Mouse (Mus musculus): Measurements from ENCODE around the gene E2f7. TPM values are rescaled to one million over a fixed set of nuclear protein-coding genes. Genes with fewer than 3 reads are reported as not detected.
"Not testable (repeated sequence)": the region's sequence is repeated elsewhere in the genome, so short reads cannot be mapped to it uniquely, and the experiment has no call there.

E2f7 gene
- 1 to 10 TPM; 2.9 to 4.6 TPM for total RNA-seq (2021)
- long read RNA-seq, experiment 1, full-length matches to known transcripts, result 1 of 1 reads
- long read RNA-seq, experiment 1, partial matches to known transcripts, result 0 of 1 reads
- long read RNA-seq, experiment 1, other reads (novel, unspliced or antisense), result 0 of 1 reads
- long read RNA-seq, experiment 2, full-length matches to known transcripts, result 3 of 3 reads
- long read RNA-seq, experiment 2, partial matches to known transcripts, result 0 of 3 reads
- long read RNA-seq, experiment 2, other reads (novel, unspliced or antisense), result 0 of 3 reads

GRCm38 (mm10) chr10:110744686-110745639 lies at the start of gene E2f7:
Gene E2f7, plus strand, starts transcription at chr10:110745439.
- DNase-seq, result peak; percentile 89

DNA sequence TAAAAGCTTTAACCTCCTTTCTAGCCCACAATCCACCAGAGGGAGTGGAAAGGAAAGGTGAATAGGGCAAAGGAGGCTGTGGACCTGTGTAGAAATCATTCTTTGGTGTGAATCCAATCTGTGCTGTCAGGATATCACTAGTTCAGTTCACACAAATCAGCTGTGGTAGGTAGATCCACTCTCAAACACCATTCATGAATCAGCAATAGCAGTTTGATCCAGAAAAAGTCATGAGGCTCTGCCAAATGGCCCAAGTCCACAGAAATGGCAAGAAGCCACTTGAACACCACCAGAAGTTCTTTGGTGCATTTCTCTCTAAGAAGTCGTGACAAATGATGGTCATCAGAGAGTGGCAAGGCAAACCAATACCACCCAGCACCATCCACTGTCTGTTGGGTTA lies 44.0 kb upstream of the E2f7 start:
- DNase-seq, result no peak

DNA sequence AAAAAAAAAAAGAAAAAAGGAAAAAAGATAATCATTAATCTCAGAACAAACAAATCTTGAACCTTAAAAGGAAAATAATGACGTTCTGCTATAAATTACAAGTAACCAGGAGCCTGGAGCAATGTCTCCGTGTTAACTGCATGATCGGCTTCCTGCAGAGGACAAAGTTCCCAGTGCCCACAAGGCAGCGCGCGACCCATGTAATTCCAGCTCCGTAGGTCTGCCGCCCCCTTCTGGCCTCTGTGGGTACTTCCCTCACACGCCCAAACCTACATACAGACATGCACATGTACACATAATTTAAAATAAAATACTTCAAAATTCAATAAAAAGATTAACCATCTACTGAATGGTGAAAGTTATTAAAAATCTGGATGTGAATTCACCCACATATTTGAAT lies 39.6 kb upstream of the E2f7 start:
- no peak for DNase-seq

DNA sequence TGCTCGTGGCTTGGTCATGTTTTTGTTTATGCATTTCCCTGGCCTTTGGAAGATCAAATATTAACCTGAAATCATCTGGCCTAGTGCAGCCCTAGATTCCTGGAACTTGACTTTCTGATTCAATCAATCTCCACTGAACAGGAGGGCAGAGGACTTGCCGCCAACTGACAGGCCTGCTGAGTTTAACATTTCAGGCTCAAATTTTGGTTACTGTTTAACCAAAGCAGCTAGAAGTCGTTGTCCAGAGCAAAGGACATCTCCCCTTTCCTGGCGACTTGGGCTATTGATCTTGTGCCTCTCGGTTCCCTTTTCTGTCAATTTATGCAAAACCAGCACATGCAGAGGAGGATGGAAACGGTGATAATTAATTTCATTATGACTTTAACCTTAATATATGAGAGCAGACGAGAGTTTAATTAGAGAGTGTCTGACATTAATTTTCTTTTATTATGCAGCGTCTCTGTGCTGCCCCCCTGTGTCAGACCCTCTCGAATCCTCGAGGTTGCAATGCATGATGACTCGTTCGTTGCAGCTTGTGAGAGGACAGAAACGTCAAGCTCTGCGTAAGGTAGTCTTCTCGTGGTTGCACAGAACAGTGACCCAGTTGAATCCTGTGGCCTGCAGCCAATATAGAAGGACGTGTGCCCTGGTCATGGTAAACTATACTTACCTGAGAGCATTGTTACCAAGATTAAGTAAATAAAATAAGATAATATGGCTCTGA lies 37.7 kb upstream of the E2f7 start:
- no peak for DNase-seq

DNA sequence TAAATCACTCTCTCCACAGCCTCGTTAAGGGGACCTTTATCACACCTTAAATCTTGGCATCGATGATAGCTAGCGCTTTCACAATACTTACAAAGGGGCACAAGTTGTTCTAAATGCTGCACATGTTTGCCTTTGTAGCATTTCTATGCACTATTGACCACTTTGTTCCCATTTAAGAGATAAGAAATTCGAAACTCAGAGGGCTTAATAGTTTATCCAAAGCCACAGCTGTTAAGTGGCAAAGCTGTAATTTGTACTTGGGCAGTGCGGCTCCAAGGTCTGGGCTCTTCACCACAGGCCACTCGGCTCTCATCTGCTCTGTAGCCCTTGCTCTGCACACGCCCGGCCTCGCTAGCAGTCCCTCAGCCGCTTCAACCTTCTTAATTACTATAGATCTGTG lies 28.4 kb upstream of the E2f7 start:
- DNase-seq, result no peak

GRCm38 (mm10) chr10:110726431-110726830 lies 18.8 kb upstream of the E2f7 start:
- DNase-seq, result no peak

- DNase-seq, result peak; percentile 28
Measured at GRCm38 (mm10) chr10:110727816-110728215, 17.4 kb upstream of the E2f7 start.

DNA sequence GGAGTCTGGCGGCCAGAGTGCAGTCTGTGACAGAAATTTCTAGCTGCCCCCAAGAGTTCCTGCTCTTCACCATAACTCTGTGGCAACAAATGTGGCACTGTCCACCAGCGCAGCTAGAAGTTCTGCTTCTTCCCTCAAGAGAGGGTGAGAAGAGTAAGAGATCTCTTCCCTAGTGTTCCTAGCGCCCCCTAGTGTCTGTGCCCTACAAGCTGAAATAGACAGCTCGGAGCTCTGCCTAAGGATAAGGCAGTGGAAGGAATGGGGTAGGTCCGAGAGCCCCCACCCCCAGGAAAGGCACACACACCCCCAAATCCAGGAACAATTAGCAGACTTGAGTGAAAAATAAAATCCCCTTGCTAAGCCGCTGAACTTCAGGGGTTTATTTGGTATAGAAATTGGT lies 11.9 kb upstream of the E2f7 start:
- peak; percentile 72 for DNase-seq

- no peak for DNase-seq
Measured at GRCm38 (mm10) chr10:110743701-110744100, 1.5 kb upstream of the E2f7 start.

- DNase-seq, result no peak
Measured at GRCm38 (mm10) chr10:110744120-110744519, 1.1 kb upstream of the E2f7 start.

DNA sequence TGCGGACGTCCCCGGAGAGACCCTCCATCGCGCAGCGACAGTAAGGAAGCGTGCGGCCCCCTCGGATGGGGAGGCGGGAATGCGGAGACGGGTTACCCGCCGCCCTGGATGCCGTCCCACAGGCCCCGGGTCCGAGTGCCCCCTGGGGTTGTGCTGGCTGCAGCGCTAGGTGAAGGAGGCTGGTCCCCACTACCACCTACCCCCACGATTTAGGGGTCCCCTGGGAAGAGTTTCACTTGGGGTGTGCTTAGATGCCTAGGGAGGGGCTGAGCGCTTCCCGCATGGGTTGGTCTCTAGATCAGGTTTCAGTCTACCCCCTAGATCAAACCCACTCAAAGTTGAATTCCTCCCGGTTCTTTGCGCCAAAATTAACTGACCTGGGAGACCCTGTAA lies 397 bp downstream of the E2f7 start:
- no peak for DNase-seq

- no peak for DNase-seq
Measured at GRCm38 (mm10) chr10:110749081-110749480, 3.8 kb downstream of the E2f7 start.

DNA sequence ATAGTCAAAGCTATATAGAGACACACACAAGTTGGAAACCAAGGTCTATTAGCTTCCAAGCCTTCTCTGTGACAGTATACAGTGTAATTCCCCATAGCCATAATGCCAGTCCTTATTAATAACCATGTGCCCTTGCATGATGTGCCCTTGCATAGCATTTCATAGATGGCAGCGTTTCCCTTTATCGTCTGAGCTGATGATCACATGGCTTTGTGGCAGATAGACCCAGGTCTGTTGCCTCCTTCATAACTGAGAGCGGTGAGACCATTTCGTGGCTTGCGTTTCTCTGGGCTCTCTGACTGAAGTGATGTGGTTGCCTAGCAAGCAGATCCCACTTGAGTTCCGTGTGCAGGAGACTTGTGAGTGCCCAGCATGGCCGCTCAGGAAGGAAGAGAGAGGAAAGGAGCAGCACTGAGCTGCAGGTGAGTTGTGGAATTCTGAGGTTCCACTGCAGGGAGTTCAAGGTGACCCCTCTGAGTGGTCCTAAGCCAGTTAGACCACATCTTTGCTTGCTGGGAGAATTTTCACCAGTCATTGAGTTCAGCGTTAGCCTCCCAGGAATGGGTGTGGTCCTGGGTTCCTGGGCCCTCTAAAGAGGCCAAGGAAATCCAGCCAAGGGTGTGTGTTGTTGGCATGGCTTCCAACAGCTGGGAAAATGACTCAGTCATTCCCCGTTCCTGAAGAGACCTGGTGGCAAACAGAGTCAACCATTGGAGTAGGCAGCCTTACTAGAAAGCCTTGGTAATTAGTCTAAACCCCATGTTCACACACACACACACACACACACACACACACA lies 4.5 kb downstream of the E2f7 start:
- no peak for DNase-seq

DNA sequence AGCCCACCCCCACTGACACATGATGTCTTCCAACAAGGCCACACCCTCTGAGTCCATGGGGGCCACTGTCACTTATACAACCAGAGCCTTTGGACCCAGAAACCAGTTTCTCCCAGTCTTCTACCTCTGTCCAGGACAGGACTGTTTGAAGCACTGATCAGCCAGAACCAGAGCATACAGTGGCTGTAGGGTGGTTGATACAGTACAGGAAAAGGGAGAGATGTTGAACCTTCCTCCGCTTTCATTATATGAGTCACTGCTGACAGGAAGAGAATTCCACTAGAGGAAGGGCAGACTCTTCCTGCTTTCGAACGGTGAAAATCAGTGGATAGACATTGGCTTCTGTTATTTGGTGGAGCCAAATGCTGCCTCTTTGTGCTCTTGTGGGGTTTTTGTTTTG lies 7.6 kb downstream of the E2f7 start:
- DNase-seq, result no peak

DNA sequence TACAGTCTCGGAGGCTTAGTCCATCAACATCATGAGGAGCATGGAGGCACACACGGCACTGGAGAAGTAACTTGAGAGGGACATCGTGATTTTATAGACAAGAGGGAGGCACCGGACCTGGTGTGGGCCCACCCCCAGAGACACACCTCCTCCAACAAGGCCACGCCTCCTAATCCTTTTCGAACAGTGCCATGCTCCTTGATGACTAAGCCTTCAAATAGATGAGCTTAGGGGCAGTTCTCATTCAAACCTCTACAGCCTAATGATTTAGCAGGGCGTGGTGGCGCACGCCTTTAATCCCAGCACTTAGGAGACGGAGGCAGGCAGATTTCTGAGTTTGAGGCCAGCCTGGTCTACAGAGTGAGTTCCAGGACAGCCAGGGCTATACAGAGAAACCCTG lies 10.3 kb downstream of the E2f7 start:
- no peak for DNase-seq

DNA sequence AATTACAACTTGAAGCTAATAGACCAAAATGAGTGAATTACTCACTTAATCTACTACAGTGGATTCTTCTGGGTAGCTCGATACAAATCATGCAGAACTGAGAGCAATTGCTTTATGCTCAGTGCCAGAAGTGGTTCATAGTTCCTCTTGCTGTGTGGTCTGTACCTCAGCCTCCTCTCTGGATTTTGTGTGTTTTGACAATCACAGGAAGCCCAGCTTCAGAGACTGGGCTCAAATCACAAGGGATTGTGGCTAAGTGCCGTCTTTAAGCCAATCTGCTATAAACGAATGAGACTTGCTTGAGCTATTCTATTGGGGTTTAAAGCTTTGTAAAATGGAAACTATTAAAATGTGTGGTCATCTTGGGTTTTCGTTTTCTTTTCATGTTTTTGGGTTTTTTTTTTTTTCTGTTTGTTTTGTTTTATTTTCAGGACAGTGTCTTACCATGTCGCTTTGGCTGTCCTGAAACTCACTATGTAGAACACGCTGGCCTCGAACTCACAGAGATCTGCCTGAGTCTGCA lies 11.1 kb downstream of the E2f7 start:
- no peak for DNase-seq

GRCm38 (mm10) chr10:110760552-110760951 lies 15.3 kb downstream of the E2f7 start:
- DNase-seq, result not testable (repeated sequence)

GRCm38 (mm10) chr10:110762134-110762884 lies 17.1 kb downstream of the E2f7 start:
- DNase-seq, result no peak

- DNase-seq, result no peak
Measured at GRCm38 (mm10) chr10:110763416-110763815, 18.2 kb downstream of the E2f7 start.

- DNase-seq, result no peak
Measured at GRCm38 (mm10) chr10:110769538-110769937, 24.3 kb downstream of the E2f7 start.

GRCm38 (mm10) chr10:110773201-110773600 lies 28.0 kb downstream of the E2f7 start:
- no peak for DNase-seq

Measured in gastrocnemius, postnatal 10 days (tissue).